Mouse (Mus musculus) hindbrain, embryonic 11.5 days (tissue): ENCODE results near the gene Ajuba. TPM values are rescaled to one million over a fixed set of nuclear protein-coding genes. Genes with fewer than 3 reads are reported as not detected.
"Not testable (repeated sequence)": the region's sequence is repeated elsewhere in the genome, so short reads cannot be mapped to it uniquely, and the experiment has no call there.

Source experiments
- ATAC-seq: fragments of 200-750 bp; cut with Nextera tagmentation; 2 replicates; pipeline ENCODE4 v1.8.0; 2017; ENCODE audit warnings: mild to moderate bottlenecking, moderate TSS enrichment, moderate library complexity; ENCODE audit not compliant: low FRiP score
- DNase-seq: peaks from one replicate; pipeline ENCODE4 v3.0.0-alpha.2; 2015; ENCODE audit warnings: low spot score
- H3K27ac ChIP-seq: fragments of 300-500 bp; sonication (generic); 2 replicates; pipeline ENCODE4 v1.5.1; 2014; ENCODE audit warnings: mild to moderate bottlenecking, low read depth, low read length
- H3K27me3 ChIP-seq: fragments of 300-500 bp; sonication (generic); 2 replicates; pipeline ENCODE4 v1.6.1; 2014; ENCODE audit warnings: mild to moderate bottlenecking, low read length, moderate library complexity, mixed read lengths; ENCODE audit not compliant: control insufficient read depth, insufficient read depth
- H3K36me3 ChIP-seq: fragments of 300-500 bp; sonication (generic); 2 replicates; pipeline ENCODE4 v1.6.1; 2014; ENCODE audit warnings: mild to moderate bottlenecking, low read length, moderate library complexity, mixed read lengths; ENCODE audit not compliant: control insufficient read depth, insufficient read depth
- H3K4me1 ChIP-seq: fragments of 300-500 bp; sonication (generic); replicated peaks from 2 replicates; pipeline ENCODE4 v1.6.1; 2014; ENCODE audit warnings: low read length, mixed read lengths; ENCODE audit not compliant: control insufficient read depth, insufficient read depth
- H3K4me2 ChIP-seq: fragments of 300-500 bp; sonication (generic); replicated peaks from 2 replicates; pipeline ENCODE4 v1.6.1; 2014; ENCODE audit warnings: mild to moderate bottlenecking, low read depth, low read length
- H3K4me3 ChIP-seq: fragments of 300-500 bp; sonication (generic); 2 replicates; pipeline ENCODE4 v1.5.1; 2014; ENCODE audit warnings: low read depth, low read length
- H3K9ac ChIP-seq: fragments of 300-500 bp; sonication (generic); 2 replicates; pipeline ENCODE4 v1.6.1; 2014; ENCODE audit warnings: low read depth, low read length
- H3K9me3 ChIP-seq: fragments of 300-500 bp; sonication (generic); 2 replicates; pipeline ENCODE4 v1.6.1; 2016; ENCODE audit warnings: low read length; ENCODE audit not compliant: control insufficient read depth
- WGBS: fragments of 180-500 bp; shearing (Covaris S2); extraction: QIAGEN DNeasy Blood & Tissue Kit; methylation state at CpG from one replicate; pipeline ENCODE4 v1.1.7; 2014; 5-methylcytosine and 5-hydroxymethylcytosine counted together
- polyA plus RNA-seq: library from polyadenylated mRNA; unstranded; fragments of >200 nt; fragmentation: Nextera tagmentation; extraction: Ambion mirVana; gene quantifications from 2 replicates; pipeline ENCODE4 v1.2.1, GENCODE M21; 2014

The Ajuba gene
- 23.2 and 29.4 TPM in 2 replicates for polyA plus RNA-seq

- ATAC-seq = peak; percentile 65
- under 1% methylated on average over 66 of the region's 66 CpGs for WGBS
Observed at GRCm38 (mm10) chr14:54577089-54577982, at the start of gene Ajuba. Gene Ajuba (minus strand): TSS chr14:54577558.

GRCm38 (mm10) chr14:54624976-54625375 lies 47.6 kb upstream of the Ajuba start:
- Histone ChIP-seq H3K9me3 (no peaks in the 10 kb centered on the region), H3K4me2 (no peak overlapping the region), H3K9ac (no peak overlapping the region), H3K4me3 (no peak overlapping the region), H3K27me3 (no peaks in the 10 kb centered on the region), H3K27ac (no peak overlapping the region), H3K4me1 (no peaks in the 10 kb centered on the region), H3K36me3 (no peaks in the 10 kb centered on the region)
- no peak for ATAC-seq
- no peak for DNase-seq
- WGBS = 75% methylated on average over 10 of the region's 10 CpGs

More at GRCm38 (mm10) chr14:54577089-54577982, at the start of gene Ajuba:
- H3K4me1 ChIP-seq = peaks cover 21% of the 10 kb centered on the region
- H3K4me2 ChIP-seq = peak within 1 kb of the TSS; percentile 83
- DNase-seq = peak; percentile 89
- peak within 1 kb of the TSS; percentile 93 for H3K9ac ChIP-seq
- no peaks in the 10 kb centered on the region for H3K36me3 ChIP-seq
- no peaks in the 10 kb centered on the region for H3K9me3 ChIP-seq
- H3K4me3 ChIP-seq = peak within 1 kb of the TSS; percentile 83
- 0 out of 2 replicates have a peak, but pooled peaks cover 2% of the 10 kb centered on the region for H3K27me3 ChIP-seq
- peak within 1 kb of the TSS; percentile 73 for H3K27ac ChIP-seq

- ATAC-seq (no peak), DNase-seq (no peak)
- no peaks in the 10 kb centered on the region for H3K36me3 ChIP-seq
- H3K4me2 ChIP-seq = no peak overlapping the region
- no peak overlapping the region for H3K4me3 ChIP-seq
- no peak overlapping the region for H3K27ac ChIP-seq
- H3K9me3 ChIP-seq = no peaks in the 10 kb centered on the region
- no peaks in the 10 kb centered on the region for H3K4me1 ChIP-seq
- WGBS = 93% methylated on average over 6 of the region's 6 CpGs
- H3K9ac ChIP-seq = no peak overlapping the region
- H3K27me3 ChIP-seq = no peaks in the 10 kb centered on the region
Observed at GRCm38 (mm10) chr14:54623334-54623733, 46.0 kb upstream of the Ajuba start.

GRCm38 (mm10) chr14:54621133-54621532 lies 43.8 kb upstream of the Ajuba start, which contains the start of gene Psmb11:
Gene Psmb11 (plus strand): TSS chr14:54621433.
- no peaks in the 10 kb centered on the region for H3K9me3 ChIP-seq
- H3K27me3 ChIP-seq = no peaks in the 10 kb centered on the region
- 94% methylated on average over 1 of the region's 1 CpGs for WGBS
- H3K4me3 ChIP-seq = no peak within 1 kb of the TSS
- no peaks in the 10 kb centered on the region for H3K36me3 ChIP-seq
- H3K4me2 ChIP-seq = no peak within 1 kb of the TSS
- no peaks in the 10 kb centered on the region for H3K4me1 ChIP-seq
- no peak within 1 kb of the TSS for H3K9ac ChIP-seq
- no peak within 1 kb of the TSS for H3K27ac ChIP-seq
- DNase-seq (no peak), ATAC-seq (no peak)

- Histone ChIP-seq H3K9me3 (no peaks in the 10 kb centered on the region), H3K4me2 (peak within 1 kb of the TSS; percentile 73), H3K4me1 (no peaks in the 10 kb centered on the region), H3K27ac (peak within 1 kb of the TSS; percentile 62; the same call in 1 of the 2 replicates), H3K36me3 (no peaks in the 10 kb centered on the region), H3K9ac (peak within 1 kb of the TSS; percentile 86), H3K4me3 (peak within 1 kb of the TSS; percentile 84), H3K27me3 (no peaks in the 10 kb centered on the region)
- ATAC-seq (peak; percentile 89), DNase-seq (peak; percentile 92)
- WGBS = under 1% methylated on average over 25 of the region's 25 CpGs
Observed at GRCm38 (mm10) chr14:54617897-54618365, 40.6 kb upstream of the Ajuba start, which contains the start of gene Psmb5. Gene Psmb5 (minus strand): TSS chr14:54618022.

GRCm38 (mm10) chr14:54617152-54617896 lies 40.0 kb upstream of the Ajuba start:
- WGBS = 2% methylated on average over 38 of the region's 38 CpGs
- no peaks in the 10 kb centered on the region for H3K36me3 ChIP-seq

GRCm38 (mm10) chr14:54616226-54616825 lies 39.0 kb upstream of the Ajuba start:
- H3K4me3 ChIP-seq = no peak overlapping the region
- H3K9ac ChIP-seq = no peak overlapping the region
- DNase-seq = no peak
- H3K4me1 ChIP-seq = no peaks in the 10 kb centered on the region
- H3K4me2 ChIP-seq = no peak overlapping the region
- no peak for ATAC-seq
- H3K27me3 ChIP-seq = no peaks in the 10 kb centered on the region
- no peaks in the 10 kb centered on the region for H3K36me3 ChIP-seq
- 94% methylated on average over 16 of the region's 16 CpGs for WGBS
- H3K9me3 ChIP-seq = no peaks in the 10 kb centered on the region
- H3K27ac ChIP-seq = no peak overlapping the region

More at GRCm38 (mm10) chr14:54617152-54617896, 40.0 kb upstream of the Ajuba start:
- peak; percentile 51 for DNase-seq
- no peaks in the 10 kb centered on the region for H3K9me3 ChIP-seq
- no peaks in the 10 kb centered on the region for H3K27me3 ChIP-seq
- peak; percentile 69 for ATAC-seq
- H3K4me2 ChIP-seq = peak overlapping the region; percentile 73
- peak overlapping the region; percentile 84 for H3K4me3 ChIP-seq
- peak overlapping the region; percentile 86 for H3K9ac ChIP-seq
- H3K4me1 ChIP-seq = no peaks in the 10 kb centered on the region
- peak overlapping the region; percentile 62; the same call in 1 of the 2 replicates for H3K27ac ChIP-seq

- not testable (repeated sequence) for H3K9ac ChIP-seq, H3K4me1 ChIP-seq, H3K4me3 ChIP-seq, H3K27me3 ChIP-seq, H3K4me2 ChIP-seq, H3K9me3 ChIP-seq, ATAC-seq, H3K36me3 ChIP-seq, H3K27ac ChIP-seq, DNase-seq
- WGBS = 91% methylated on average over 15 of the region's 16 CpGs
Observed at GRCm38 (mm10) chr14:54614130-54614529, 36.8 kb upstream of the Ajuba start.
